Mouse (Mus musculus): ENCODE data around the gene Myh15. TPM values are rescaled to one million over a fixed set of nuclear protein-coding genes. Genes with fewer than 3 reads are reported as not detected.

Gene Myh15
- under 1 TPM; 0.75 to 0.86 TPM for total RNA-seq (2021)

DNA sequence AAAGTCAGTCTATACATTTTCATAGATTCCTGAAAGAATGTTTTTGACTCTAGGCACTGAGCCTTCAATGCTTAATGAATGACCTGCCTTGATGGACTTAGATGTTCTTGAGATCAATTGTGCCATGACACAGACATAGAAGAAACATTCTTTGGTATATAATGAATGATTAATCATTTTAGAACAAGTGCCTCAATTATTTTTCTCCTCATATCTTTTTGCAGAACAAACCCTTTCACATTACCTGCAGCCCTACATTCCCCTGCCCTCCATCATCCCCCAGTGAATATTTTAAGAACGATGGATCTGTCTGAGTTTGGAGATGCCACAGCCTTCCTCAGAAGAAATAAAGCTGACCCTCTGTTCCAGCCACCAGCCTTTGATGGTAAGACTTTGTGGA lies at the start of gene Myh15:
Myh15 (plus strand) TSS at position 301 of the 400 bp plus-strand sequence.
- DNase-seq (ENCODE audit: extremely low spot score in 1 of 2, low spot score in 1 of 2), result no peak

DNA sequence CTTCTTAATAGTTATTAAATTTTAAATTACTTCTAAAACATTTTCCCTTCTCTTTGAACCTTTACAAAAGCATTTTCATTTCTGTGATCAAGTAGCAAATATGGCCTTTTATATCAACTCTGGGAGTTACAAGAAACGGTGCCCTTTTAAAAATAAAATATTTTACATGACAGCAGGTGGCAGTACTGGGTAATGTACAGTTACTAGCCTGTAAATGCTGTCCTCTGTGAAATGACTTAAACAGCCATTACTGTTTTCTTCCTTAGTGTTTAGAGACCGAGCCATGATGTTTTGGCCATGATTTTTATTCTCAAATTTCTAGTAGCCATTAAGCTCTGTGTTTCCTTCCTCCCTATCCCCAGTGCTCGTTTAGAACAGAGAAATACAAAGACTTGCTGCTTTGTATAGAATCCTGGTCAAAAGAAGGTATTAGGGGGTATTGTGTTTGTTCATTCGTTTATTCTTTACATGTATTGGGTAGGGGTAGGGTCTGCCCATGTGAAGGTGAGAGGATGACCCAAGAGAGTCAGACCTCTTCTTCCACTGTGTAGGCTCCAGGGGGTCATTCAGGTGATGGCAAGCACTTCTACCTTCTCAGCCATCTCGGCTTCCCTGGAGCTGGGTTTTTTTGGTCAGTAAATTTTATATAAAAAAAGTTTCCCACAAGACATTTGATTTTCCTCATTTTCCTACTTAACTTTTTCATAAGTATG lies 40.5 kb upstream of the Myh15 start:
- DNase-seq (ENCODE audit: extremely low spot score in 1 of 2, low spot score in 1 of 2), result no peak

DNA sequence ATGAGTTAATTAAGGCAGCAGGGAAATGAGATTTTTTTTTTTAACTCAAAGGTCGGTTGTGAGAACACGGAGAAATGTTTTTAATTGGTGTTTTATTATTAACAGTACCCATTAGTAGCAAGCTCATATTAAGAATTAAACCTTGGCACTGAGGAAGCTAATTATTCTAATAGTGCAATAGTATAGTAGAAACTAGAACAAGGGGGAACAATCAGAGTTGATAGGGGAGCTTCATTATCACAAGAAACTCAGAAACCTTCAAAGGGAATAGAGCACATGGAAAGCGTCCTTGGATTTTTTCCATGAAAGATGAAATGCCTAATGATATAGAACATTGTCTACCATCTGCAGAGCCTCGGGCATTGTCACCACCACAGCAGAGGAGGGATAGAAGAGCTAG lies 21.4 kb upstream of the Myh15 start:
- no peak for DNase-seq (ENCODE audit: extremely low spot score in 1 of 2, low spot score in 1 of 2)

DNA sequence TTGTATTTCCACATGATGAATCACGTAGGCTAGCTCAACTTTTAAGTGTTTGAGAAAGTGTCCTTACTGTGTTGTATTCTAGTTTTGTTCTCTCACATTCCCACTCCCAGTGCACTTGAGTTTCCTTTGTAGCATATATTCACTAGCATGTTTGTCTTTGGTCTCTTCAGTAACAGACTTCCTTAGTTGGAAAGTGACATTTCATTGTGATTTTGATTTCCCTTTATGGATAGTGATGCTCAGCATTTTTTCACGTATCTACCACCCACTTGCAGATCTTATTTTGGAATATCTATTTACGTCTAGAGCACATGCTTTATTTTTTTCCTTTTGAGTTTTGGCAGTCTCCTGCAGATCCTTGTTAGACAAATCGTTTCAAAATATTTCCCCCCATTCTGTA lies 19.5 kb upstream of the Myh15 start:
- no peak for DNase-seq (ENCODE audit: extremely low spot score in 1 of 2, low spot score in 1 of 2)

DNA sequence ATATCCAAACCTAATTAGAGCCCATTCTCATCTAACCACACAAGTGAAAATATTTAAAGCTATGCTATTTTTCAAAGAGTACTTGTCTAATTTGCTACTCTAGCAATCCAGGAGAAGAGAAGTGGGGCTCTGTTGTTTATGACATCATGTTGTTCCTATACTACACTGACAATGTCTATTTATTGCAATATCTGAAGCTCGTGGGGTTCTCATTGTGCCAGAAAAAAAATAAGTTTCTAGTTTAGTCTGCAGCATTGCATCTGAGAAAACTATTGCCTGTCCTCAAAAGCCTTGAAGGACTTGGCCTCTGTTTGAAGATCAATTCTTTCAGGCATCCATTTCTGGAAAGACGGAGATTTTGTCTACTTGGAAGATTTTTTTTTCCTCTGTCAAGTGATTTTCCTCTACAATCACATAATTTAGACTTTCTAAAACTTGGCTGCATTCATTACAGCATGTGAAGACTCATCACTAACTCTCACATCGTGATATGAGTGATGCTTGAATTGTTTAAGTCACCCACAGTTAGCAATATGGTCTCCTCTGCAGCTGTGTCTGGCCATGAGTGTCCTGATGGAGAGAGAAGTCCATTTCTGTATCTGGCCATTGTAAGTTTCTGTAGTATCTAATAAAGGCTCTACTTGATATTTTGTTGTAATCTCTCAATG lies 16.6 kb upstream of the Myh15 start:
- no peak for DNase-seq (ENCODE audit: extremely low spot score in 1 of 2, low spot score in 1 of 2)

DNA sequence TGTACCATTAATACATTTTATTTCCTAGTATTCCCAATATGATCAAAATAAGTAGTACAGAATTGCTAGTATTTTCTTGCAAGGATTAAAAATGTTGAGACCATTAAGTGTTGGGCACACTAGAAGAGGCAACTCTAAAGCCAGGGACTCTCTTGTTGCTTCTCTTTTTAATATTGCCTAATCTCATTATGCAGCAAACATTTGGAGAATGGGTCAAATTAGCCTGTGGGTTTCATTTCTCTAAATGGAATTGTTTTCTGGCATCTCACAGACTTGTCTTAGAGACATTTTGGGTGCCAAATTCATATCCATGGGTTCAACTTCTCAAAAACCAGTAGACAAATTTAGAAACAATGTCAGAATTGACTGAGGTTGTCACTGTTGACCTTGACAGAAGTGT lies 8.1 kb upstream of the Myh15 start:
- no peak for DNase-seq (ENCODE audit: extremely low spot score in 1 of 2, low spot score in 1 of 2)

DNA sequence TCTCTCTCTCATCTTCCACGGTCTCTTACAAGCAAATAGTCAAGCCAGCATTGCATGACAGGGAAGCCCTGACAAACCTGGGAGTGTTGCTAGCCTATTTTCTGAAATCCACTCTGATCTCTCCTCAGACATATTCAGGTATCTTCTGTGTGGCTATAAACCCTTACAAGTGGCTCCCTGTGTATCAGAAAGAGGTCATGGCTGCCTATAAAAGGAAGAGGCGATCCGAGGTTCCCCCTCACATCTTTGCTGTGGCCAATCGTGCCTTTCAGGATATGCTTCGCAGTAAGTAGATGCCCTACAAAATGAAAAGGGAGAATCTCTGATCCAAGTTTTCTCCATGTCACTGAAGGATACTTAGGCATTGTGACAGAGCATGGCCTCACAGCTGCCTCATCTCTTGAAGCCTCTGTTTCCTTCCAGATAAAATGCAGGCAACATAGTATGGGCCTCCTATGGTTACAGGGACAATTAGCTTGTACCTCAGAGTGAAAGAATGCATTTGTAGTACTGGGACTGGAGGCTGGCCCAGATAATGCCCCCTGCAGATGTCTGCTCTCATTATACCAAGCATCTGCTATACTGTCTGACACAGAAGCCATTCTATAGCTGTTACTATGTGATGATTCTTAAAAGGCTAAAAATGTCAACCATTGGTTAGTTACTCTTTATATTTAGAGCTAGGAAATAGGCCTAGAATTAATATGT lies 12.1 kb downstream of the Myh15 start:
- DNase-seq (ENCODE audit: extremely low spot score in 1 of 2, low spot score in 1 of 2), result no peak

DNA sequence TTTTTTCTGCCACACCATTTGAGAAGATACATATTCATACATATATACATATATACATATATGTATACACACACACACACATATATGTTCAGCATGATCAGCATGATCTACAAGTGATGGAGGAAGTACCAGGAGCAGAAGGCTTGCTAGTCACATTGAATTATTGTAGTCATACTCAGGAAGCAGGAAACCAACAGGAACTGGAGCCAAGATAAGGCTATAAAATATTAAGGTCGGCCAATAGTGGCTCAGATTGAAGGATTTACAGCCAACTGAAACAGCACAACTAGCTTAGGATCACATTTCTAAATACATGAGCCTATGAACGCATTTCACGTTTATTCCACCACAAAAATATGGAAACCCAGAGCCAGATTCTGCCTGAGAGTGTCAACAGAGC lies 14.0 kb downstream of the Myh15 start:
- DNase-seq (ENCODE audit: extremely low spot score in 1 of 2, low spot score in 1 of 2), result no peak

DNA sequence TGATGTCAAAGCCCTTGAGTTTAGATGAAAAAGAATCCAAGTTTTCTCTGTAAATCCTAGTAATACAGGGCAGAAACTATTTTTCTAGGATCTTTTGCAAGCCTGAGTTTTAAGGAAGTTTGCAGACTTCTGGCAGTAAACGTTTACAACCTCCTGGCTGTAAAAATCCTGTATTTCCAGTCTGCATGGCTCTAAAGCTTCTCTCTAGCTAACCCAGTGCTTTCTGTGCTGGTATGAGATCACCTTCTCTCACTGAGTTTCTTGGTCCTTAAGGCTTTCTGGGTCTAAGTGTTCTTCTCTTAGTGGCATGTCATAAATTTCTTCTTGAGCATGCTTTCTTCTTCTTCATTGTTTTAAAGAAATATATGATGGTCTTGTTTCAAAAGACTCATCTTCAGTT lies 70.7 kb downstream of the Myh15 start:
- DNase-seq (ENCODE audit: extremely low spot score in 1 of 2, low spot score in 1 of 2), result no peak

DNA sequence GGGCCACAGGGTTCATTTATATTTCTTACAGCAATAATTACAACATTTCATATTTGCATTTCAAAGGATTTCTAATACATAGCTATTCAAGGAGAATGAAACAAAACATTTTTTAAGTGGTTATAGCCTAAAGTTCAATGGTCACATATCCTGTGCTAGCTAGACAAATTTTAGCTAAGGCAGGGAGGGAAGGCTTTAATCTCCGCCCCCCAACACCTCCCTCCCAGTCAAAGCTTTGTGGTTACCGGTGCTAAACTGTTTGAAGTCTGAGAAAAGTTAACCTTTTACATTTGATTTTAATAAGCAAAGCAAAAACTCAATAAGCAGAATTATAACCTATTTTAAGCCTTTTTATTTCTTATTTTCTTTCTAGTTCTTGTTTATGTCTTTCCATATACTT lies 98.9 kb downstream of the Myh15 start:
- DNase-seq (ENCODE audit: extremely low spot score in 1 of 2, low spot score in 1 of 2), result no peak

DNA sequence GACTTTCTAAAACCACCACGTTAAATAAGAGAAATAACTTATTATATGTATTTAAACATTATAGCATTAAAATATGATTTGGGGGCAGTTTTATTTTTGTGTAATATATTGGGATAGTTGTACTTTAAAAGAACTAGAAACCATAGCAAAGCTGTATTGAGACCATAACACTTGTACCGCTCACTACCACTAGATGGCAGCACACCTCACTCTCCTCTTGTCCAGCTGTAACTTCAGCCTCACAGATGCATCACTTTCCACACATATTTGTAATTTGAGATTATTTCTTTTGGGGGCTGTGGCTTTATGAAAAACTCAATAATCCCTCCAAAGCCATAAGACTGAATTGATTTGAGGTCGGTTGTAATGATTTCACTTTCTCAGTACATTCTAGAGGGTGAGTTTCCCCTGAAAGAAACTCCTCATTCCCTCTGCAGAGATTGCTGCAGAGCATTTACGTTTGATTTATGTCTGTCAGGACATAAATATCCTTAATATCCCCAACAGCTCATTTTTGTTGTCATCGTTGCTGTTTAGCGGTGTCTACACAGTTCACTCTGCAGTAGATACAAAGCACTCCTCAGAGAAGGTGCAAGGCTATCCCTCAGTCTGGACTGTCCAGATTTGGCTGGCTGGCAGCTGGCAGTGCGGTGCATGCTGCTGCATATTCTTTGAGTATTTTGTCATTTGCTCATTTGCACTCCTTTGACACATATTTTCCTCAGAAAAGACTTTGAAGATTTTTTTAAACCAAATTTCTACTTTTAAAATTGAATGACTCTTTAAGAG lies 107.3 kb downstream of the Myh15 start:
- DNase-seq (ENCODE audit: extremely low spot score in 1 of 2, low spot score in 1 of 2), result peak; percentile 30 to 90

DNA sequence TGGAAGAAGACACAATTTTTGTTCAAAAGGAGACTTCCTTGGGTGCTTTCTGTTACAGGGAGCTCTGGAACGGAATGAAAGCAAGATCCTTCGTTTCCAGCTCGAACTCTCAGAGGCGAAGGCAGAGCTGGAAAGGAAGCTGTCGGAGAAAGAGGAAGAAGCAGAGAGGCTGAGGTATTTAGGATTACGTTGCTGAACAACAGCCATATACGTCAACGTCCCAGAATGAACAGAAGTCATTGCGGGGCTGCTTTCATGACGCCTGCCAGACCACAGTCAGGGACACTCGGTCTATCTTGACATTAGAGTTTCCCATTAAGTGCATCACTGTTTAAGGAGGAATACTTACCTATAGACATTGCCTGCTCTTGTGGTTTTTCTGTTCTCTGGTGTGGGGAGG lies 108.4 kb downstream of the Myh15 start:
- no peak for DNase-seq (ENCODE audit: extremely low spot score in 1 of 2, low spot score in 1 of 2)

DNA sequence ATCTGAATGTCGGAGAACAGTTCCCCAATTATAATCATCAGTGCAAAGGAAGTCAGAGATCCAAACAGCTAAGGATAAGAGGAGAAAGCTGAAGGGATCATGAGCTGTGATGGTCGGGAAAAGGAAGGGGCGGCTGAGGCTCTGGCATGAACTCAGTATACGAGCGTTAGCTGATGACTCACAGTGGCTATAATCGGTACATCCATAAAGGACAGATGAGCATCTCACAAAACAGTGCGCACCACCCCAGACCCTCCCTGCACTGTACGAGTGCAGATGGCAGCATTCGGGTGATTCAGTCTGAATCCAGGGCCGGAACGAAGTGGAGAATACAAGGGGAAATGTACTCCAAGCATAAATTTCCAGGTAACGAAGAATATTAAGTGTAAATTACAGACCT lies 110.0 kb downstream of the Myh15 start:
- DNase-seq (ENCODE audit: extremely low spot score in 1 of 2, low spot score in 1 of 2), result no peak

DNA sequence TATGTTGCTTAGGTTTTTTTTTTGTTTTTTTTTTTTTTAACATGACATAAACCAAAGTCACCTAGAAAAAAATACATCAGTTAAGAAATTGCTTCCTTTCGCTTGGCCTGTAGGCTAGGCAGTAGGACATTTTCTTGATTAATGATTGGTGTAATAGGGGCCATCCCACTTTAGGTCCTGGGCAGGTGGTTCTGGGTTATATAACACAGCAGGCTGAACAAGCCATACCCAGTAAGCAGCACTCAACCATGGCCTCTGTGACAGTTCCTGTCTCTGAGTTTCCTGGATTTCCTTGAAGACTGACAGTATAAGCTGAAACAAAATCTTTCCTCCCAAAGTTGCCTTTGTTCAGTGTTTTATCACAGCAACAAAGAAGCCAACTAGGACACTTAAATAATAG lies 117.8 kb downstream of the Myh15 start:
- no peak for DNase-seq (ENCODE audit: extremely low spot score in 1 of 2, low spot score in 1 of 2)

DNA sequence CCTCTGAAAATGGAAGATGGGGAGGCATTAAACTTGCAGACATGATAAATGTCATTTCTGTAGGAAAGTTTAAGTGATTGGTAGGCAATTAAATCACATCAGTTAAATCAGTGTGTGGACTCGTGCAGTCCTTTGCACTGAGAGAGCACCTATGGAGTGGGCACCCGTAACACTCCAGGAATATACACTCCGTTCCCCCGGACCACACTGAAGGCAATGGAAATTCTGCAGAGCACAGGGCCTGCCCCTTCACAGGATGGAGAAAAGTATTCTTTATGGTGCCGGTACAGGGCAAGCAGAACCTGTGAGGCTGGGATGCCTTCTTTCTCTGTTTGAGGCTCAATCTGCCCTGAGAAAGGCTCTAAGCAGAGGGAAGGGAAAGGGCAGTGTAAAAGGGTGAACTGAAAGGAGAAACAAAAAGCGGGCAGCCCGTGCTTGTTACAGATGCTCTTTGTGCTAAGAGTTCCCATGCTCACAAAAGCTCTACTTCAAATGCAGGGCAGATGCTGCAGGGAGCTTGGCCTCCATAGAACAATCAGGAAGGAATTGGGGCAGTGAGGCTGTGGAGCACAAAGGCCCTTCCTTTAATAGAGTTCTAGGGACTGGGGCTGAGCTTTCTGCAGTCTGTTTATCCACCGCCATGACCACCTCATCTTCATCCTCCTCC lies 118.6 kb downstream of the Myh15 start:
- DNase-seq (ENCODE audit: extremely low spot score in 1 of 2, low spot score in 1 of 2), result no peak

DNA sequence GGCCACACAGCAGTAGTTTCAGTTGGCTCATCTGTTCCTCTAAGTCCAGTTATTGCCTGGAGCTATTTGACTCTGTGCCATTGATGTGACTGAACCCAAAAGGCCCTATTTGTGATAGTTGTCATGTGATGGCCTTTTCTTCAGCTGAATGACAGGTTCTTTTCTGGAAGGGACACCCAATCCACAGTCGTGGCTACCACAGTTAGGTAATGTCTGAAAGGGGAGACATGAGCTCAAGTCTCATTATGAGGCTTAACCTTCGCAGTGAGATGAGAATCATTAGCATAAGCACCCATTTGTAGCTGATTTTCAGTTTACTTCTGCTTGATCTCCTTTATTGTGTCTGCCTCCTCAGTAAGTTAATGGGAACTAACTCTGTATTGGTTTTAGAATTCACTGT lies 136.2 kb downstream of the Myh15 start:
- DNase-seq (ENCODE audit: extremely low spot score in 1 of 2, low spot score in 1 of 2), result no peak

DNA sequence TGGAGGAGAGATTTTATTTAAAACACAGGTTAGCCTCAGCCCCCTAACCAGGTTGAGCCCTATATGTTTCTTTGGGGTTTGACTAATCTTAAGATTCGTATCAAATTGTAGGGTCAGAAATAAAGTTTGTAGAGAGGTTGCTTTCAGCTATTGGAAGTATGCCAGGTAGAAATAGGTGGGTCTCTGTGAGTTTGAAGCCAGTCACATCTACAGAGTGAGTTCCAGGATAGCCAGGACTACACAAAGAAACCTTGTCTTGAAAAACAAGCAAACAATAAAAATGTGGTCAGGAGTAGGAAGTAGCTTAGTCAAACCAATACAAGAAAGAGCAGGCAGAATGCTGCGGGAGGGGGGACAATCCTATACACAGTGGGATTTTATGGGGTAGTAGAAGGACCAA lies 136.7 kb downstream of the Myh15 start:
- no peak for DNase-seq (ENCODE audit: extremely low spot score in 1 of 2, low spot score in 1 of 2)

DNA sequence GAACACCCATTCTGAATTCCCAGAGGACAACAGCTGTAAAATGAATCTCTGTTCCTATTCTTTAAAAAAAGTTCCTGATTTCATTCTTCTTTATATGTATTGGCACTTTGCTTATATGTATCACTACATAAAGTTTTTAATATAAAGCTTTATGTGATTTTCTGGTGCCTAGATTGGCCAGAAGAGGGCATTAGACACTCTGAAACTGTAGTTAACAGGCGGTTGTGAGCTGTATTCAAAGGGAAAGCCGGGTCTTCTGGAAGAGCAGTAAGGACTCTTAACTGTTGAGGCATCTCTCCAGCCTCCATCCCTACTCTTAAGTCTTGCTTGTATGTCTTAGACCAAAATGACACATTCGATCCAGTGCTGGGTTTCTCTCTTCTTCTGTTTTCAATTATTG lies 139.0 kb downstream of the Myh15 start:
- no peak for DNase-seq (ENCODE audit: extremely low spot score in 1 of 2, low spot score in 1 of 2)

DNA sequence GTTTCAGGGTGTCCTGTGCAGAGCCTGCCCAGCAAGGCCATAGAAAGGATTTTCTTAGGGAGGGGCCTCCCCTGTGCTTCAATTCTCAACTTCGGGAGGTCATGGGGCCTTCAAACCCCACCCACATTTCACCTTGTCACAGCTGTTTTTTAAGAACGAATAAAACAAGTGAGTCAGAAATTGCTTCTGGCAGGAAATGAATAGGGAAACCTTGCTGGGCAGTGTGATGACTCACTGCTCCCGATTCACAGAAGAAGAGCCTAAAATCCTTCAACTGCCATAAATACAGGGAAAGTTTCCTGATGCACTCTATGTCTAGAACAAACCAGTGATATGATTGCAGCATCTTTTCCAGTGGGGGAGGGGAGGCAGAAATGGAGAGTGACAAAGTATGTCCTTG lies 140.7 kb downstream of the Myh15 start:
- no peak for DNase-seq (ENCODE audit: extremely low spot score in 1 of 2, low spot score in 1 of 2)

DNA sequence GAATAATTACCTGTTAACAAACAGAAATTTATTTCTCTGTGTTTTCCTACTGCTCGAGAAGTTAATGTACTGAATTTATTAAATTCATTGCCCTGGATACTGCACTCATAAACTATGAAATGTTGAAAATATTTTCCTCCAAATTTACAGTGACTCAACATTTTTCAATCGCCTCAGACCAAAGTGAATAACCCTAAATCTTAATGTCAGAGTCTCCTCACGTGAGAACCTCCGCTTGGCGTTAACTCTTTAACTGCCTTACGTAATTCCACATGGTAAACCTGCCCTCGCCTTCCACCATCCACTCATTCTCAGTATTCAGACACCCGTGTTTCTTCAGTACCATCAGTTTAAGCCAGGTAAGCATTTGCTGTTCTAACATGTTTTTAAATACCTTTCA lies 166.4 kb downstream of the Myh15 start:
- no peak for DNase-seq (ENCODE audit: extremely low spot score in 1 of 2, low spot score in 1 of 2)

Data from layer of hippocampus, postnatal 25 days (tissue).